Mouse (Mus musculus): ENCODE data around the gene A530064D06Rik. TPM values are rescaled to one million over a fixed set of nuclear protein-coding genes. Genes with fewer than 3 reads are reported as not detected.
"Not testable (repeated sequence)": the region's sequence is repeated elsewhere in the genome, so short reads cannot be mapped to it uniquely, and the experiment has no call there.

The A530064D06Rik gene
- total RNA-seq (2012; rRNA removed): not detected in 2 replicates
- polyA plus RNA-seq (2012; ENCODE audit: insufficient read depth in 1 of 2, insufficient read length in 2 of 2, low read depth in 1 of 2, low replicate concordance in 2 of 2, missing spikeins in 1 of 2): not detected

GRCm38 (mm10) chr17:48167103-48167502 lies at the start of gene A530064D06Rik:
Gene A530064D06Rik (minus strand): TSS chr17:48167275.
- H3K27me3 ChIP-seq (ENCODE audit: control insufficient read depth in 1 of 2, insufficient read depth in 2 of 2, low read length in 2 of 2); DNase-seq (ENCODE audit: low read depth, low spot score); H3K4me1 ChIP-seq (ENCODE audit: control insufficient read depth in 1 of 2, insufficient read depth in 2 of 2, low read length in 2 of 2); H3K9me3 ChIP-seq (replicated peaks; ENCODE audit: insufficient read depth, low read length); H3K9ac ChIP-seq (ENCODE audit: control insufficient read depth, low read depth, low read length, poor library complexity, severe bottlenecking); H3K36me3 ChIP-seq (ENCODE audit: control insufficient read depth in 1 of 2, insufficient read depth in 2 of 2, low read length in 2 of 2); H3K4me3 ChIP-seq (ENCODE audit: control insufficient read depth in 1 of 2, insufficient read depth in 1 of 2, low read depth in 2 of 2, low read length in 2 of 2); H3K27ac ChIP-seq (ENCODE audit: control insufficient read depth, low read depth, low read length); H3K79me2 ChIP-seq (ENCODE audit: control insufficient read depth, insufficient read depth, low read length, poor library complexity): not testable (repeated sequence)

GRCm38 (mm10) chr17:48215429-48215828 lies 48.4 kb upstream of the A530064D06Rik start:
- Histone ChIP-seq H3K9ac (ENCODE audit: control insufficient read depth, low read depth, low read length, poor library complexity, severe bottlenecking) (no peak overlapping the region), H3K27me3 (ENCODE audit: control insufficient read depth in 1 of 2, insufficient read depth in 2 of 2, low read length in 2 of 2) (no peaks in the 10 kb centered on the region), H3K9me3 (replicated peaks; ENCODE audit: insufficient read depth, low read length) (no peaks in the 10 kb centered on the region), H3K79me2 (ENCODE audit: control insufficient read depth, insufficient read depth, low read length, poor library complexity) (no peaks in the 10 kb centered on the region), H3K4me3 (ENCODE audit: control insufficient read depth in 1 of 2, insufficient read depth in 1 of 2, low read depth in 2 of 2, low read length in 2 of 2) (no peak overlapping the region), H3K36me3 (ENCODE audit: control insufficient read depth in 1 of 2, insufficient read depth in 2 of 2, low read length in 2 of 2) (no peaks in the 10 kb centered on the region), H3K27ac (ENCODE audit: control insufficient read depth, low read depth, low read length) (no peak overlapping the region), H3K4me1 (ENCODE audit: control insufficient read depth in 1 of 2, insufficient read depth in 2 of 2, low read length in 2 of 2) (no peaks in the 10 kb centered on the region)
- TF ChIP-seq RAD21 (IDR thresholded peaks at IDR 0.05; ENCODE audit: low read depth, low read length): no peak
- no peak for TF ChIP-seq EP300 (IDR thresholded peaks at IDR 0.05; ENCODE audit: low read depth in 1 of 2, low read length in 2 of 2)
- TF ChIP-seq KAT2A (conservative IDR thresholded peaks at IDR 0.05; ENCODE audit: low read depth, low read length): no peak
- no peak for TF ChIP-seq MAZ (IDR thresholded peaks at IDR 0.05; ENCODE audit: low read depth, low read length)
- no peak for TF ChIP-seq BHLHE40 (IDR thresholded peaks at IDR 0.05; ENCODE audit: borderline replicate concordance, low read depth, low read length)
- no peak for TF ChIP-seq MAFK (IDR thresholded peaks at IDR 0.05; ENCODE audit: borderline replicate concordance, low read depth, low read length)
- no peak for TF ChIP-seq POLR2AphosphoS2 (IDR thresholded peaks at IDR 0.05; ENCODE audit: low read length)
- no peak for TF ChIP-seq JUND (IDR thresholded peaks at IDR 0.05; ENCODE audit: low read depth, low read length)
- no peak for DNase-seq (ENCODE audit: low read depth, low spot score)

- Histone ChIP-seq H3K27me3 (ENCODE audit: control insufficient read depth in 1 of 2, insufficient read depth in 2 of 2, low read length in 2 of 2) (no peaks in the 10 kb centered on the region), H3K9me3 (replicated peaks; ENCODE audit: insufficient read depth, low read length) (no peaks in the 10 kb centered on the region), H3K79me2 (ENCODE audit: control insufficient read depth, insufficient read depth, low read length, poor library complexity) (no peaks in the 10 kb centered on the region), H3K9ac (ENCODE audit: control insufficient read depth, low read depth, low read length, poor library complexity, severe bottlenecking) (no peak overlapping the region), H3K4me1 (ENCODE audit: control insufficient read depth in 1 of 2, insufficient read depth in 2 of 2, low read length in 2 of 2) (no peaks in the 10 kb centered on the region), H3K36me3 (ENCODE audit: control insufficient read depth in 1 of 2, insufficient read depth in 2 of 2, low read length in 2 of 2) (no peaks in the 10 kb centered on the region), H3K27ac (ENCODE audit: control insufficient read depth, low read depth, low read length) (no peak overlapping the region), H3K4me3 (ENCODE audit: control insufficient read depth in 1 of 2, insufficient read depth in 1 of 2, low read depth in 2 of 2, low read length in 2 of 2) (no peak overlapping the region)
- TF ChIP-seq CTCF (IDR thresholded peaks at IDR 0.05 in 2 of 3, conservative IDR thresholded peaks at IDR 0.05 in 1 of 3; ENCODE audit: control insufficient read depth in 1 of 3, insufficient read depth in 1 of 3, low read depth in 2 of 3, low read length in 3 of 3, poor library complexity in 1 of 3, severe bottlenecking in 1 of 3): no peak
- no peak for TF ChIP-seq MAFK (IDR thresholded peaks at IDR 0.05; ENCODE audit: borderline replicate concordance, low read depth, low read length)
- no peak for TF ChIP-seq ZC3H11A (IDR thresholded peaks at IDR 0.05; ENCODE audit: low read depth, low read length)
- no peak for TF ChIP-seq HCFC1 (IDR thresholded peaks at IDR 0.05; ENCODE audit: low read depth, low read length)
- TF ChIP-seq MXI1 (IDR thresholded peaks at IDR 0.05; ENCODE audit: low read depth, low read length): no peak
- TF ChIP-seq POLR2A (IDR thresholded peaks at IDR 0.05; ENCODE audit: control insufficient read depth in 1 of 2, insufficient read depth in 1 of 2, low read depth in 1 of 2, low read length in 2 of 2, poor library complexity in 1 of 2): no peak
- TF ChIP-seq SIN3A (IDR thresholded peaks at IDR 0.05; ENCODE audit: low read length): no peak
- TF ChIP-seq MAX (IDR thresholded peaks at IDR 0.05; ENCODE audit: low read length): no peak
- TF ChIP-seq TAL1 (IDR thresholded peaks at IDR 0.05; ENCODE audit: low read length): no peak
- no peak for TF ChIP-seq SMC3 (IDR thresholded peaks at IDR 0.05; ENCODE audit: low read depth, low read length)
- no peak for TF ChIP-seq POLR2AphosphoS2 (IDR thresholded peaks at IDR 0.05; ENCODE audit: low read length)
- no peak for TF ChIP-seq TCF12 (IDR thresholded peaks at IDR 0.05; ENCODE audit: low read depth, low read length)
- TF ChIP-seq JUND (IDR thresholded peaks at IDR 0.05; ENCODE audit: low read depth, low read length): no peak
- TF ChIP-seq CHD1 (IDR thresholded peaks at IDR 0.05; ENCODE audit: low read depth, low read length): no peak
- no peak for TF ChIP-seq RAD21 (IDR thresholded peaks at IDR 0.05; ENCODE audit: low read depth, low read length)
- DNase-seq (ENCODE audit: low read depth, low spot score): no peak
Observed at GRCm38 (mm10) chr17:48213511-48213910, 46.4 kb upstream of the A530064D06Rik start.

Data from MEL (cell line).